Mouse (Mus musculus) midbrain, embryonic 11.5 days (tissue): ENCODE measurements at regions not wholly inside any gene's neighbourhood (a gene's known extent, or its start where the extent isn't known, plus 50 kb on each side); places are given as distances from the start of the nearest gene placed in this dataset.

Experiments
- ATAC-seq: fragments of 200-750 bp; cut with Nextera tagmentation; 2 replicates; pipeline ENCODE4 v1.8.0; 2017; ENCODE audit warnings: moderate TSS enrichment, moderate library complexity; ENCODE audit not compliant: low FRiP score
- DNase-seq: peaks from one replicate; pipeline ENCODE4 v3.0.0; 2015; ENCODE audit warnings: low spot score; ENCODE audit errors: missing footprints
- H3K27ac ChIP-seq: fragments of 300-500 bp; sonication (generic); 2 replicates; pipeline ENCODE4 v1.5.1; 2014; ENCODE audit warnings: low read depth, low read length
- H3K27me3 ChIP-seq: fragments of 300-500 bp; sonication (generic); 2 replicates; pipeline ENCODE4 v1.6.1; 2014; ENCODE audit warnings: mild to moderate bottlenecking, low read length, moderate library complexity, mixed read lengths; ENCODE audit not compliant: control insufficient read depth, insufficient read depth
- H3K36me3 ChIP-seq: fragments of 300-500 bp; sonication (generic); 2 replicates; pipeline ENCODE4 v1.6.1; 2014; ENCODE audit warnings: mild to moderate bottlenecking, low read length, moderate library complexity, mixed read lengths; ENCODE audit not compliant: control insufficient read depth, insufficient read depth
- H3K4me1 ChIP-seq: fragments of 300-500 bp; sonication (generic); 2 replicates; pipeline ENCODE4 v1.6.1; 2014; ENCODE audit warnings: low read length; ENCODE audit not compliant: control insufficient read depth, insufficient read depth
- H3K4me2 ChIP-seq: fragments of 300-500 bp; sonication (generic); 2 replicates; pipeline ENCODE4 v1.6.1; 2014; ENCODE audit warnings: mild to moderate bottlenecking, moderate library complexity
- H3K4me3 ChIP-seq: fragments of 300-500 bp; sonication (generic); 2 replicates; pipeline ENCODE4 v1.5.1; 2014; ENCODE audit warnings: low read depth, low read length
- H3K9ac ChIP-seq: fragments of 300-500 bp; sonication (generic); 2 replicates; pipeline ENCODE4 v1.6.1; 2014; ENCODE audit warnings: low read length
- H3K9me3 ChIP-seq: fragments of 300-500 bp; sonication (generic); 2 replicates; pipeline ENCODE4 v1.6.1; 2016; ENCODE audit warnings: low read length; ENCODE audit not compliant: control insufficient read depth
- WGBS: fragments of 180-500 bp; shearing (Covaris S2); extraction: QIAGEN DNeasy Blood & Tissue Kit; methylation state at CpG from one replicate; pipeline ENCODE4 v1.1.7; 2014; 5-methylcytosine and 5-hydroxymethylcytosine counted together

DNA sequence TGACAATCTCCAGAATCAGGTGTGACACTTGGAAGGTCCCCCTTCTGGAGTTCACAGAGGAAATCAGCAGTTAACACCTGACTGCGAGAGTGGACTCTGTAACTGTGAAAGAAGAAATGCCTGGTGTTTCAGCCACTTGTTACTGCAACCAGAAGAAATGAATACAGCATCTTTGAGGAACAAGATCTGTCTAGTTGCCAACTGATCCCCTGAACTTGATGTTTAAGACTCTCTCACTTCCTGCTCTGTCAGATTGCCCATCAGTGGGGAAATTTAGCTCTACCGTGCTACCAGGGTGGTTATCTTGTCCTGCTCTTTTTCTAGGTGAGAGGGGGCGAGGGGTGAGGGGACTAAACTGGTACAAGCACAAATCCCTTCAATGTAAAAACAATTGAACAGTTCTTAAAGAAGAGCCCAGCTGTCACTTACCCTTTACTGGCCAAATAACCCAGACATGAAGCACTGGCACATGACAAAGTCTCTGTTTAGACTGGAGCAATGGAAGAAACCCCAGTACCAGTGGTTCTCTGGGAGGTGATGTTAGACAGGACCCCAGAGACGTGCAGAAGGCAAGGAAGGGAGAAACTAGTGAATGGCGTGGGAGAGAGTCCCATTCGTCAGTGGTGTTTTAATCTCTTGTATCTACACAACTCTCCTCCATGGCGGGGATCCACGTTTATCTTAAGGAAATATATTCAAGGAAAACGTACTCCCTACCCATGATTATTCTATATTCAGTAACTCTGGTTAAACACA lies 237.6 kb upstream of the Btg1 start:
- Histone ChIP-seq H3K27me3 (no peaks in the 10 kb centered on the region), H3K27ac (no peak overlapping the region), H3K36me3 (no peaks in the 10 kb centered on the region), H3K9me3 (no peaks in the 10 kb centered on the region), H3K4me3 (no peak overlapping the region), H3K4me1 (no peaks in the 10 kb centered on the region), H3K4me2 (no peak overlapping the region), H3K9ac (no peak overlapping the region)
- no peak for ATAC-seq
- DNase-seq: no peak
- WGBS: 91% methylated on average over 9 of the region's 9 CpGs

DNA sequence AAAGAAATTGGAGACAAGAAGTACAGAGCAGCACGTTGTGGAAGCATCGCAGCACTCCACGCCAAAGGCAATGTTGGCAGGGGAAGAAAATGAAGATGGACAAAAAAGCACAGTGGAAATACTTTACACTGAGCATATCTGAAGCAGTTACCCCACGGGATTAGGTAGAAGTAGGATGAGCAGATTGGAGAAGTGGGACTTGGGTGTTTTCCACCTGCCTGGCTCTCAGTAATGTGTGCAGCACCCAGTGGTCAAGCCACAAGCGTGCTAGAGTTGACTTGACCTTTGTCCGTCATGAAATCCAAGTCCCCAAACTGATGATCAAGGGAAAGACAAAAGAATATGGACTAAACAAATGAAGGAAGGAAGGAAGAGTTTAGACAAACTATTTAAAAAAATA lies 235.1 kb upstream of the Btg1 start:
- no peak overlapping the region for H3K4me2 ChIP-seq
- H3K4me1 ChIP-seq: no peaks in the 10 kb centered on the region
- 89% methylated on average over 6 of the region's 6 CpGs for WGBS
- H3K9me3 ChIP-seq: no peaks in the 10 kb centered on the region
- H3K36me3 ChIP-seq: no peaks in the 10 kb centered on the region
- H3K27ac ChIP-seq: no peak overlapping the region
- no peak overlapping the region for H3K4me3 ChIP-seq
- ATAC-seq (no peak), DNase-seq (no peak)
- no peaks in the 10 kb centered on the region for H3K27me3 ChIP-seq
- H3K9ac ChIP-seq: no peak overlapping the region

DNA sequence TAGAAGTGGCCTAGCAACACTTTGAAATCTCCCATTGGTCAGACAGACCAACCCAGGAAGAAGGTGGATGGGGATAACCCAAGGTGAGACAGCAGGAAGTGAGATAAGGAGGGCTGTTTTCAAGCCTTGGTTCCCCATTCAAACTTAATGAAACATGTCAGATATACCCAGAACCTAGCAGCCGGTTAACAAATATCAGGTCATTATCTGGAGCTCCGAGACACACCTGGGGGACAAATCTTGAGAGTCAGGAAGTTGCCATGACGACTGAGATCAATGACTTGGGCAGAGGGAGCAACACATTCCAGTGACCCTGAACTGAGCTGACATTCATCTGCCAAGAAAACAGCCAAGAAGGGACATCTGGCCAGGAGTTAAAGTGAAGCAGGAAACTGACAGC lies 225.1 kb upstream of the Btg1 start:
- 60% methylated on average over 3 of the region's 3 CpGs for WGBS
- Histone ChIP-seq H3K36me3 (no peaks in the 10 kb centered on the region), H3K27me3 (no peaks in the 10 kb centered on the region), H3K27ac (no peak overlapping the region), H3K9me3 (no peaks in the 10 kb centered on the region), H3K4me3 (no peak overlapping the region), H3K9ac (no peak overlapping the region), H3K4me1 (no peaks in the 10 kb centered on the region), H3K4me2 (no peak overlapping the region)
- DNase-seq (no peak), ATAC-seq (no peak)

DNA sequence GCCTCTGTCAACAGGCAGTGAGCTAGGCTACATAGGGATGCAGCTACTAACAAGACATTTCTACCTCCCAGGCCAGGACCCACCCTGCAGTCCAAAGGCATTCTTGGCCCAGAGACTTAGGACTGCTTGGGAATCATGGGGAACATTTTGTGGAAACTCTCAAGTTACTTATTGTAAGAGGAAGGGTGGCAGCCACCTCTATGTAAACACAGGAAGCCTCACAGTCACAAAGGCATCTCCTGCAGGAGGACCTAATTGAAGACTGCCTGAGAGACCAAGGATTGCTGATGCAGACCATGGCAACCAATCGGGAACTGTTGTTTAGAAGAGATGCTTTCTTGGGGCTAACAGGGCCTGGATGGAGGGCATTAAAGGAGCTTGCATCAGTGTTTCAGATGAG lies 224.0 kb upstream of the Btg1 start:
- ATAC-seq (no peak), DNase-seq (peak; percentile 21)
- no peak overlapping the region for H3K27ac ChIP-seq
- no peaks in the 10 kb centered on the region for H3K9me3 ChIP-seq
- H3K27me3 ChIP-seq: no peaks in the 10 kb centered on the region
- H3K4me2 ChIP-seq: no peak overlapping the region
- H3K4me3 ChIP-seq: no peak overlapping the region
- no peaks in the 10 kb centered on the region for H3K36me3 ChIP-seq
- H3K9ac ChIP-seq: no peak overlapping the region
- WGBS: 76% methylated on average over 1 of the region's 1 CpGs
- H3K4me1 ChIP-seq: no peaks in the 10 kb centered on the region

DNA sequence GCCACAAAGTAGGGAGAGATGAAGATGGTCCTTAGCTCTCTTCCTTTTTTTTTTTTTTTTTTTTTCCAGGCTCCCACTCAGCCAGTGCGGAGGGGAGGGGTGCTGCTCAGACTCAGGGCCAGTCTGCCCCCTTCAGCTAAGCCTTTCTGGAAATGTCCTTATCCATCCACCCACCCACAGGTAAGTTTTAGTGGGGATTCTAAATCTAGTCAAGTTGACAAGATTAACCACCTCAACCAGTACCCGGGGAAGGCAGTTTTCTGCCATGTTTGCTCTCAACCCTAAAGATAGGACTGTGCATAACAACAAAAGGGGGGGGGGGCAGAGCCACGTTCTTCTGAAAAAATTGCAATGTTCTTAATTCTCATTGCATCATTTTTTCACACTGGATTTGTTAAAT lies 222.6 kb upstream of the Btg1 start:
- Histone ChIP-seq H3K27me3 (no peaks in the 10 kb centered on the region), H3K9ac (no peak overlapping the region), H3K4me1 (no peaks in the 10 kb centered on the region), H3K4me3 (no peak overlapping the region), H3K9me3 (no peaks in the 10 kb centered on the region), H3K27ac (no peak overlapping the region), H3K4me2 (no peak overlapping the region), H3K36me3 (no peaks in the 10 kb centered on the region)
- ATAC-seq: no peak
- DNase-seq: peak; percentile 56
- 87% methylated on average over 3 of the region's 3 CpGs for WGBS

DNA sequence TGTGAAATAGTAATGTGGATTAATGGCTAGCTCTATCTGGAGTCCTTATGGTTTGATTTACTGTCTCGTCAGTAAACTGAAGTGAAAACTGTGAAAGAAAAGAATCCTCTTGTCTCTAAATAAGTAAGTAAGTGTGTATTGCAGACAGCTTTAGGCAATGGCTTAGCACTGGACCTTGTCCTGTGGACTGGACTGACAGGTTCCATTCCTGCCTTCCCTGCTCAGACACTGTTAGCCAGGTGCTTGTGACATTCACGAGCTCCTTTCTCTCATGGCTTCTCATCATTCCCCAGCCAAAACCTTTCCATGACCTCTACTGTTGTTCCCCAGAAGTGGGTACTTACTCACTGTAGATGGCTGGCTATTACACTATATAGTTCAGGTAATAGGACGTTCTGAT lies 221.8 kb upstream of the Btg1 start:
- no peaks in the 10 kb centered on the region for H3K36me3 ChIP-seq
- no peaks in the 10 kb centered on the region for H3K27me3 ChIP-seq
- H3K4me1 ChIP-seq: no peaks in the 10 kb centered on the region
- H3K9ac ChIP-seq: no peak overlapping the region
- no peak overlapping the region for H3K4me3 ChIP-seq
- ATAC-seq (no peak), DNase-seq (peak; percentile 28)
- no peaks in the 10 kb centered on the region for H3K9me3 ChIP-seq
- H3K27ac ChIP-seq: no peak overlapping the region
- H3K4me2 ChIP-seq: no peak overlapping the region
- WGBS: 78% methylated on average over 3 of the region's 3 CpGs

DNA sequence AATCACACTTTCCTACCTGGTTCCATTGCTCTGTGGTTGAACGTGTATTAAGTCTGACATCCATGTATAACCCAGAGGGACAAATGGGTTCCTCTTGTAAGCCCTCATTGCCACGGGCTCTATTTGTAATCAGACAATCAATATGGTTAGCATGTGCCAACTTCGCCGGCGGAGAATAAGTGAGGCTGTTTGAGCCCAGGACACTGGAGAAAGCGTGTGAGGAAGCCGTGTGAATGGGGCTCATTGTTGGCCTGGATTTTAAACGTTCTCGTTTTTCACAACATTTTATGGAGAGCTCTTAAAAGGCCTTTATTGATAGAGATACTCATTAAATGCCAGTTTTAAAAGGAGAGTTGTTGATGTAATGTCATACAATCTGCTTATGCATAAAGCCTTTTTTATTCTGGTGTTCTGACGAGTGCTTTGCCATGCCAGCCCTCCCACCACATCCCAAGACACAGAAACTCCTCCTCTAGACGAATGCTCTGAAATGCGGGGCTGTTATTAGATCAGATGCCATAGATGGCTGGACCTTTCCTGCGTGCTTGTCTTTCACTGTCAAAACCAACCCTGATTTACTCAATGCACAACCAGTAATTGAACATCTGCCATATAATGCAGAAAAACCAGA lies 218.8 kb upstream of the Btg1 start:
- ATAC-seq (no peak), DNase-seq (peak; percentile 62)
- no peak overlapping the region for H3K4me3 ChIP-seq
- H3K27ac ChIP-seq: no peak overlapping the region
- H3K36me3 ChIP-seq: no peaks in the 10 kb centered on the region
- H3K4me2 ChIP-seq: no peak overlapping the region
- WGBS: 81% methylated on average over 13 of the region's 13 CpGs
- H3K9ac ChIP-seq: no peak overlapping the region
- H3K9me3 ChIP-seq: no peaks in the 10 kb centered on the region
- H3K27me3 ChIP-seq: no peaks in the 10 kb centered on the region
- no peaks in the 10 kb centered on the region for H3K4me1 ChIP-seq

DNA sequence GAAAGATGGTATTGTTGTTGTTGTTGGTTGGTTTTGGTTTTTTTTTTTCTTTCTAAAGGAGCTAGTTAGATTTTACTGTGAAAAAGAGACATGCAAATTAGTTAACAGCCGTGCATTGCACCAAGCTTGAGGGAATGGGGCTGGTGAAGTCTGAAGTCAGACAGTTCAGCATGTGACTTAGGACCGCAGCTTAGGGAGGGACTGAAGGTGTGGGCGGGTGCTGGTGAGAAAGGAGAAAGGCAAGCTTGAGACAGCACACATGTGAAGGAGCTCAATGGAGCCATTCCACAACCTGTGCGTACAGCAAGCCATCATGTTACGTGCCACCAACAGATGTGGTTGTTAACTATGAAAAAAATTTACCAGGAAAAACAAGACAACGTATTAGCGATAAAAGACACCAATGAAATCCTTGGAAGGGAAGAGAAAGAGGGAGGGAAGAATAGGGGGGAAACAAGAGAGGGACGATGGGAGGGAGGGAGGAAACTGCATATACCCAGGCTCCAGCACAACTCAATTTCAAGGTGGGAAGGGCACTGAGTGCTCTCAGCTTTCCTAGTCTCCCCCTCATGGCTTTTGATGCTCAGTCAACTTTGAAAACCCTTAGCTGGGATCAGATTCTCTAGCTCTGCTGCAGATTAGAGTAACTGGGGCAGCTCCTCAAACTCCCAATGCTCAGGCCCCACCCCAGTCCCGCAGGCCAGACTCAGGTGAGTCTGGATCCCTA lies 218.1 kb upstream of the Btg1 start:
- Histone ChIP-seq H3K4me1 (no peaks in the 10 kb centered on the region), H3K4me3 (no peak overlapping the region), H3K4me2 (no peak overlapping the region), H3K9ac (no peak overlapping the region), H3K27ac (no peak overlapping the region), H3K9me3 (no peaks in the 10 kb centered on the region), H3K36me3 (no peaks in the 10 kb centered on the region), H3K27me3 (no peaks in the 10 kb centered on the region)
- ATAC-seq (no peak), DNase-seq (peak; percentile 54)
- WGBS: 88% methylated on average over 9 of the region's 9 CpGs
